Mouse (Mus musculus) embryonic facial prominence, embryonic 14.5 days (tissue): ENCODE data around the gene Syt11. TPM values are rescaled to one million over a fixed set of nuclear protein-coding genes. Genes with fewer than 3 reads are reported as not detected.
A peak's percentile ranks its signal among the peaks of the same experiment; 100 is the strongest.
"Not testable (repeated sequence)": the region's sequence is repeated elsewhere in the genome, so short reads cannot be mapped to it uniquely, and the experiment has no call there.

ENCODE experiments used
- ATAC-seq: fragments of 200-750 bp; cut with Nextera tagmentation; 2 replicates; pipeline ENCODE4 v1.8.0; 2017; ENCODE audit warnings: low read depth, moderate number of reproducible peaks, moderate TSS enrichment
- DNase-seq: peaks from one replicate; pipeline ENCODE4 v3.0.0-alpha.2; 2015; ENCODE audit warnings: low spot score
- H3K27ac ChIP-seq: fragments of 300-500 bp; sonication (generic); replicated peaks from 2 replicates; pipeline ENCODE4 v1.5.1; 2014; ENCODE audit warnings: low read depth, mild to moderate bottlenecking, low read length, moderate library complexity
- H3K27me3 ChIP-seq: fragments of 300-500 bp; sonication (generic); replicated peaks from 2 replicates; pipeline ENCODE4 v1.6.1; 2014; ENCODE audit warnings: low read length; ENCODE audit not compliant: control insufficient read depth, insufficient read depth
- H3K36me3 ChIP-seq: fragments of 300-500 bp; sonication (generic); 2 replicates; pipeline ENCODE4 v1.6.1; 2014; ENCODE audit warnings: low read length, mixed read lengths; ENCODE audit not compliant: control insufficient read depth, insufficient read depth
- H3K4me1 ChIP-seq: fragments of 300-500 bp; sonication (generic); 2 replicates; pipeline ENCODE4 v1.6.1; 2014; ENCODE audit warnings: antibody characterized with exemption, low read length; ENCODE audit not compliant: control insufficient read depth, insufficient read depth
- H3K4me2 ChIP-seq: fragments of 300-500 bp; sonication (generic); 2 replicates; pipeline ENCODE4 v1.6.1; 2014; ENCODE audit warnings: low read depth, mild to moderate bottlenecking, low read length, moderate library complexity, mixed read lengths
- H3K4me3 ChIP-seq: fragments of 300-500 bp; sonication (generic); 2 replicates; pipeline ENCODE4 v1.5.1; 2014; ENCODE audit warnings: low read depth, mild to moderate bottlenecking, low read length
- H3K9ac ChIP-seq: fragments of 300-500 bp; sonication (generic); 2 replicates; pipeline ENCODE4 v1.6.1; 2014; ENCODE audit warnings: low read depth, mild to moderate bottlenecking, low read length, moderate library complexity, mixed read lengths
- H3K9me3 ChIP-seq: fragments of 300-500 bp; sonication (generic); 2 replicates; pipeline ENCODE4 v1.6.1; 2016; ENCODE audit warnings: low read length; ENCODE audit not compliant: control insufficient read depth
- WGBS: fragments of 180-500 bp; shearing (Covaris S2); extraction: QIAGEN DNeasy Blood & Tissue Kit; methylation state at CpG from one replicate; pipeline ENCODE4 v1.1.7; 2014; 5-methylcytosine and 5-hydroxymethylcytosine counted together
- polyA plus RNA-seq: library from polyadenylated mRNA; unstranded; fragments of >200 nt; fragmentation: Nextera tagmentation; extraction: Ambion mirVana; gene quantifications from 2 replicates; pipeline ENCODE4 v1.2.1, GENCODE M21; 2014

The Syt11 gene
- polyA plus RNA-seq, 1 experiment from 2014 or later, result 25.8 TPM

GRCm38 (mm10) chr3:88716399-88717197 lies 58.4 kb downstream of the Syt11 start, which contains the start of gene Rit1:
TSS of gene Rit1 (plus strand) at chr3:88716838.
- ATAC-seq, result peak; percentile 96
- peak within 1 kb of the TSS; percentile 83 for H3K4me2 ChIP-seq
- H3K4me1 ChIP-seq, result peaks cover 13% of the 10 kb centered on the region

GRCm38 (mm10) chr3:88715716-88716115 lies 59.2 kb downstream of the Syt11 start:
- not testable (repeated sequence) for H3K4me2 ChIP-seq, DNase-seq, H3K27ac ChIP-seq, H3K9ac ChIP-seq, ATAC-seq, H3K27me3 ChIP-seq, H3K4me3 ChIP-seq, H3K9me3 ChIP-seq
- 86% methylated on average over 5 of the region's 5 CpGs for WGBS
- Histone ChIP-seq H3K36me3 (peaks cover 60% of the 10 kb centered on the region), H3K4me1 (peaks cover 13% of the 10 kb centered on the region)

More at GRCm38 (mm10) chr3:88716399-88717197, 58.4 kb downstream of the Syt11 start, which contains the start of gene Rit1:
- H3K27me3 ChIP-seq, result no peaks in the 10 kb centered on the region
- no peaks in the 10 kb centered on the region for H3K9me3 ChIP-seq
- peak within 1 kb of the TSS; percentile 74 for H3K9ac ChIP-seq
- WGBS, result 2% methylated on average over 27 of the region's 27 CpGs
- DNase-seq, result peak; percentile 92
- H3K36me3 ChIP-seq, result peaks cover 59% of the 10 kb centered on the region
- peak within 1 kb of the TSS; percentile 64 for H3K27ac ChIP-seq
- H3K4me3 ChIP-seq, result peak within 1 kb of the TSS; percentile 63

DNA sequence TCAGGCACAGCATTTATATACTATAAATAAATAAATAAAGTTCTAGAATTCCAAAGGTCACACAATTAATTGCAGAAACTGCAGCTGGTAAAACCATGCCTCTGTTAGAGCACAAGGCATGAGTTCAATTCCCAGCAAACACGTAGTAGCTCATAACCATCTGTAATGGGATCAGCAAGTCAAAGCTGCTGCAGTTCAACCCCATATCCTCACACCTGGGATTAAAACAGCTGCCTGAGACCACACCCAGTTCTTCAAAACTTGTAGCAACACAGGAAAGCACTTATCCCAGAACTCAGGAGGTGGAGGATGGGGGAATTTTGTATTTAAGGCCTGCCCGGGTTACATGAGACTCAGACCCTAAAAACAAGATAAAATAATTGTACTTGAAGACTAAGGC lies 60.2 kb downstream of the Syt11 start:
- Histone ChIP-seq H3K36me3 (peaks cover 60% of the 10 kb centered on the region), H3K27ac (no peak overlapping the region), H3K4me3 (no peak overlapping the region), H3K9me3 (no peaks in the 10 kb centered on the region), H3K9ac (no peak overlapping the region), H3K4me1 (peaks cover 13% of the 10 kb centered on the region), H3K27me3 (no peaks in the 10 kb centered on the region), H3K4me2 (no peak overlapping the region)
- ATAC-seq (no peak), DNase-seq (no peak)
- WGBS, result 73% methylated on average over 2 of the region's 2 CpGs

DNA sequence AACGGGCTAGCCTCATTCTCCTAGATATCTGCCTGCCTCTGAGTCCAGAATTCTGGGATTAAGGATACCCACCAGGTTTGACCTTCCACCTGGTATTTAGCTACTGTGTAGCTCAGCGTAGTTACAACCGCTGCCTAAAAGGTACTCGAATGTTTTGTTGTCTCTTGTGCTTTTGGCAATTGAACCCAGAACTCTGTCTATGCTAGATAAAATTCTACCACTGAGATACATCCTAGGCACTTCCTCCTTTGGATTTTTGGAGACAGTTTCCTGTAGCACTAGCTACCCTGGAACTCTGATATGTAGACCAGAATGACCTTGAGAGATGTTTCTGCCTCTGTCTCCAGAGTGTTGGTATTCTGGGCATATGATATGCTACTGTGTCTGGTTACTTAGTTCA lies 61.3 kb downstream of the Syt11 start:
- WGBS, result 93% methylated on average over 4 of the region's 4 CpGs
- no peak overlapping the region for H3K27ac ChIP-seq
- no peak overlapping the region for H3K9ac ChIP-seq
- peaks cover 13% of the 10 kb centered on the region for H3K4me1 ChIP-seq
- peaks cover 60% of the 10 kb centered on the region for H3K36me3 ChIP-seq
- ATAC-seq, result no peak
- H3K4me2 ChIP-seq, result no peak overlapping the region
- no peak overlapping the region for H3K4me3 ChIP-seq
- H3K27me3 ChIP-seq, result no peaks in the 10 kb centered on the region
- no peaks in the 10 kb centered on the region for H3K9me3 ChIP-seq
- DNase-seq, result no peak

GRCm38 (mm10) chr3:88701222-88701621 lies 73.7 kb downstream of the Syt11 start:
- WGBS, result 66% methylated on average over 3 of the region's 3 CpGs
- H3K36me3 ChIP-seq, result peaks cover 97% of the 10 kb centered on the region
- no peaks in the 10 kb centered on the region for H3K27me3 ChIP-seq
- DNase-seq, result no peak
- H3K9me3 ChIP-seq, result no peaks in the 10 kb centered on the region
- no peak overlapping the region for H3K27ac ChIP-seq
- no peak overlapping the region for H3K4me2 ChIP-seq
- no peak overlapping the region for H3K4me3 ChIP-seq
- H3K9ac ChIP-seq, result no peak overlapping the region
- no peaks in the 10 kb centered on the region for H3K4me1 ChIP-seq
- no peak for ATAC-seq

GRCm38 (mm10) chr3:88700247-88700646 lies 74.7 kb downstream of the Syt11 start:
- H3K9ac ChIP-seq, result no peak overlapping the region
- WGBS, result 82% methylated on average over 3 of the region's 3 CpGs
- H3K27me3 ChIP-seq, result no peaks in the 10 kb centered on the region
- no peak for DNase-seq
- peaks cover 98% of the 10 kb centered on the region for H3K36me3 ChIP-seq
- no peak overlapping the region for H3K27ac ChIP-seq
- H3K4me3 ChIP-seq, result no peak overlapping the region
- peak; percentile 44; the same call in 1 of the 2 replicates for ATAC-seq
- no peaks in the 10 kb centered on the region for H3K9me3 ChIP-seq
- H3K4me2 ChIP-seq, result no peak overlapping the region
- H3K4me1 ChIP-seq, result no peaks in the 10 kb centered on the region

GRCm38 (mm10) chr3:88698834-88699233 lies 76.1 kb downstream of the Syt11 start:
- H3K4me1 ChIP-seq, result no peaks in the 10 kb centered on the region
- no peak overlapping the region for H3K27ac ChIP-seq
- peaks cover 98% of the 10 kb centered on the region for H3K36me3 ChIP-seq
- ATAC-seq (no peak), DNase-seq (no peak)
- no peak overlapping the region for H3K9ac ChIP-seq
- H3K4me2 ChIP-seq, result no peak overlapping the region
- H3K4me3 ChIP-seq, result no peak overlapping the region
- H3K9me3 ChIP-seq, result no peaks in the 10 kb centered on the region
- no peaks in the 10 kb centered on the region for H3K27me3 ChIP-seq
- WGBS, result 95% methylated on average over 6 of the region's 6 CpGs

DNA sequence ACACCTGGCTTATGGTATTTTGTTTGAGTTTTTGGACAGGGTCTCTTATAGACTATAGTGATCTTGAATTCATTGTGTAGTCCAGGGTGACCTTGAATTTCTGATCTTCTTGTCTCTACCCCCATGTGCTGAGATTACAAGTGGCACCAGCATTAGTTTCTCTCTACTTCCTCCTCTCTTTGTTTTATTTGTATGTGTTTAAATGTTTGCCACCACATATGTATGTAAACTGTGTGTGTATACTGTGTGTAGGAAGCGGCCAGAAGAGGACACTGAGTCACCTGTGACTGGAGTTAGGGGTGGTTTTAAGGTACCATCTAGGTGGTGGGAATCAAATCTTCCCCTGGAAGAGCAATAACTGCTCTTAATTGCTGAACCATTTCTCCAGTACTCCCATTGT lies 76.9 kb downstream of the Syt11 start:
- Histone ChIP-seq H3K27me3 (no peaks in the 10 kb centered on the region), H3K27ac (no peak overlapping the region), H3K9ac (no peak overlapping the region), H3K36me3 (peaks cover 97% of the 10 kb centered on the region), H3K4me1 (no peaks in the 10 kb centered on the region), H3K4me2 (no peak overlapping the region), H3K9me3 (no peaks in the 10 kb centered on the region), H3K4me3 (no peak overlapping the region)
- no peak for ATAC-seq
- DNase-seq, result no peak
- 96% methylated on average over 1 of the region's 1 CpGs for WGBS

DNA sequence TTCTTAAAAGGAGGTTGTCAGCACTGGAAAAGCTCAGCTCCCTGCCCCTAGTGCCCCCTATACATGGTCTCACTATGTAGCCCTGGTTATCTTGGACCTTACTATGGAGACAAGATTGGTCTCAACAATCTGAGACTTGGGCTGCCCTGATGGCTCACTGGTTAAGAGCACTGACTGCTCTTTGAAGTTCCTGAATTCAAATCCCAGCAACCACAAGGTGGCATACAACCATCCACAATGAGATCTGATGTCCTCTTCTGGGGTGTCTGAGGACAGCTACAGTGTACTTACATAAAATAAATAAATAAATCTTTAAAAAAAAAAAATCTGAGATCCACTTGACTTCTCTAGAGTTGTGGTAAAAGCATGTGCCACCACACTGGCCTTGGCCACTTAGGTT lies 79.4 kb downstream of the Syt11 start:
- H3K9ac ChIP-seq, result no peak overlapping the region
- no peak overlapping the region for H3K4me2 ChIP-seq
- DNase-seq, result no peak
- H3K36me3 ChIP-seq, result peaks cover 96% of the 10 kb centered on the region
- H3K4me3 ChIP-seq, result no peak overlapping the region
- H3K27me3 ChIP-seq, result no peaks in the 10 kb centered on the region
- H3K27ac ChIP-seq, result no peak overlapping the region
- H3K4me1 ChIP-seq, result no peaks in the 10 kb centered on the region
- no peaks in the 10 kb centered on the region for H3K9me3 ChIP-seq
- no peak for ATAC-seq
